Mouse (Mus musculus): ENCODE data around the gene 1700123K08Rik. TPM values are rescaled to one million over a fixed set of nuclear protein-coding genes. Genes with fewer than 3 reads are reported as not detected.
"Not testable (repeated sequence)": the region's sequence is repeated elsewhere in the genome, so short reads cannot be mapped to it uniquely, and the experiment has no call there.

The 1700123K08Rik gene
- polyA plus RNA-seq (2014; fragmentation: Nextera tagmentation; extraction: Ambion mirVana) = not detected in 2 replicates

DNA sequence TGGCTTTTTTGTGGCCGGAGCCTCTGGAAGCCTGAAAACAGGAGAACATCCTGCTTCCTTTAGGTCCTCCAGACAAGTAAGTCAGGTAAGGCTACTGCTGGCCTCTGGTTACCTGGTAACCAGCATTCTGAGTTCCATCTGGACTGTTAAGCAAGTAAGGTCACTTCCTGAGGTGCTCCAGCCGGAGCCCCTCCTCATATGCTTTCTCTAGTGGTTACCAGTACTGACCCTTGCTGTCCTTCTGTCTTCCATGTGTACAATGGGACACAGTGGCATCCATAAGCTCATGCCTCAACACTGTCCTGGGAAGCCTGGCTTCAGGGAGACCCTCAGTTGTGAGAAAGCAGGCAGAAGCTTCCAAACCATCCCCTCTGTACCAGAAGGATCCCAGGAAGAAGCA is at the start of gene 1700123K08Rik:
1700123K08Rik (minus strand) TSS at position 101 of the 400 bp plus-strand sequence.
- not testable (repeated sequence) for H3K9ac ChIP-seq (ENCODE audit: low read length); H3K36me3 ChIP-seq (ENCODE audit: control insufficient read depth, insufficient read depth, low read length); ATAC-seq (ENCODE audit: insufficient read depth, low FRiP score, low TSS enrichment); H3K4me3 ChIP-seq (ENCODE audit: low read depth, low read length); H3K27ac ChIP-seq (ENCODE audit: low read depth, low read length); H3K27me3 ChIP-seq (ENCODE audit: control insufficient read depth, insufficient read depth, low read length); H3K4me1 ChIP-seq (ENCODE audit: control insufficient read depth, insufficient read depth, low read length); DNase-seq (ENCODE audit: low spot score); H3K9me3 ChIP-seq (ENCODE audit: control insufficient read depth, low read length); H3K4me2 ChIP-seq (ENCODE audit: low read depth)
- 87% methylated on average over 2 of the region's 2 CpGs for WGBS

DNA sequence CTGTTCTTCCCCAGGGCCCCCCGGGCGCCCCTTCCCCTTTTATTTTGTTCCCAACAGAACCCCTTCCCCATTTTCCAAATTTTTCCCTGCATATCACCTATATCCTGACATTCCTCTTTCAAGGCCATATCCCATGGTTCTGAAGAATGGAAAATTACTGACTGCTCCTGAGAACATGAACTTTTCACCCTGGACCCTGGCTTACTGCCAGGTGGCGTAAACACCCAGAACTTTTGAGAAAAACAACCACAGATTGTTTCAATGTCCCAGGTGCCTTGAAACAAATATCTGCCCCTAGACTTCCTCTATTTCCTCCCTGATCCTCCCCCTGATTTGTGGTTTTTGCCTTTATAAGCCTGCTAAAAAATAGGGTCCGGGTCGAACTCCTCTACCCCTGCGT is 22.9 kb upstream of the 1700123K08Rik start:
- Histone ChIP-seq H3K4me1 (ENCODE audit: control insufficient read depth, insufficient read depth, low read length) (no peaks in the 10 kb centered on the region), H3K9ac (ENCODE audit: low read length) (no peak overlapping the region), H3K4me3 (ENCODE audit: low read depth, low read length) (no peak overlapping the region), H3K27ac (ENCODE audit: low read depth, low read length) (no peak overlapping the region), H3K36me3 (ENCODE audit: control insufficient read depth, insufficient read depth, low read length) (no peaks in the 10 kb centered on the region), H3K9me3 (ENCODE audit: control insufficient read depth, low read length) (peaks cover 3% of the 10 kb centered on the region; the same call in 1 of the 2 replicates), H3K4me2 (ENCODE audit: low read depth) (no peak overlapping the region), H3K27me3 (ENCODE audit: control insufficient read depth, insufficient read depth, low read length) (no peaks in the 10 kb centered on the region)
- 97% methylated on average over 6 of the region's 6 CpGs for WGBS
- ATAC-seq (ENCODE audit: insufficient read depth, low FRiP score, low TSS enrichment) (no peak), DNase-seq (ENCODE audit: low spot score) (no peak)

DNA sequence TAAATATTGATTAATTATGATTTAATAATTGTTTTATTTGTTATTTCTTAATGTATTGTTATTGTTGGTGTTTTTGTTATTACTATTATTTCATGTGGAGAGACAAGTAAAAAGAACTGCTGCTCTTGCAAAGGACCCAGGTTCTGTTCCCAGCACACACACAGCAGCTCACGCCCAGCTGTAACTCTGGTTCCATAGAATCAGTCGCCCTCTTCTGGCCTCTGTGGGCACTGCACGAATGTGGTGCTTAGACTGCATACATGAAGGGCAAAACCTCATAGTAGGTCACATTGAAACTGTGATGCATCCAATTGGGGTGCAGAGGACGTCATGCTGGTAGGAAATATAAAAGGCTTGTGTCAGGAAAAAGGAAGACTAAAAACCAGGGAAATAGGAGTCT is 7.1 kb upstream of the 1700123K08Rik start:
- no peak overlapping the region for H3K9ac ChIP-seq (ENCODE audit: low read length)
- no peaks in the 10 kb centered on the region for H3K4me1 ChIP-seq (ENCODE audit: control insufficient read depth, insufficient read depth, low read length)
- H3K27me3 ChIP-seq (ENCODE audit: control insufficient read depth, insufficient read depth, low read length) = no peaks in the 10 kb centered on the region
- no peaks in the 10 kb centered on the region for H3K9me3 ChIP-seq (ENCODE audit: control insufficient read depth, low read length)
- no peaks in the 10 kb centered on the region for H3K36me3 ChIP-seq (ENCODE audit: control insufficient read depth, insufficient read depth, low read length)
- ATAC-seq (ENCODE audit: insufficient read depth, low FRiP score, low TSS enrichment) = no peak
- H3K27ac ChIP-seq (ENCODE audit: low read depth, low read length) = no peak overlapping the region
- 57% methylated on average over 4 of the region's 4 CpGs for WGBS
- peak; percentile 67 for DNase-seq (ENCODE audit: low spot score)
- no peak overlapping the region for H3K4me3 ChIP-seq (ENCODE audit: low read depth, low read length)
- no peak overlapping the region for H3K4me2 ChIP-seq (ENCODE audit: low read depth)

DNA sequence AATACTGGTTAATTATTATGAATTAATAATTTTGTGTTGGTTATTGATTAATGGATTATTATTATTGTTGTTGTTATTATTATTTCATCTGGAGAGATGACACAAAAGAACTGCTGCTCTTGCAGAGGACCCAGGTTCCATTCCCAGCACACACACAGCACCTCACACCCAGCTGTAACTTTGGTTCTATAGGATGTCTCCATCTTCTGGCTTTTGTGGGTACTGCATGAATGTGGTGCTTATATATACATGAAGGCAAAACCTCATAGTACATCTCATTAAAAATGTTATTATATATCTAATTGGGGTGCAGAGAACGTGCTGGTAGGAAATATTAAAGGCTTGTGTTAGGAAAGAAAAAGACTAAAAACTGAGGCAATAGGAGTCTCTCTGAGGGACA is 11.8 kb downstream of the 1700123K08Rik start:
- ATAC-seq (ENCODE audit: insufficient read depth, low FRiP score, low TSS enrichment) = no peak
- DNase-seq (ENCODE audit: low spot score) = no peak
- 62% methylated on average over 1 of the region's 1 CpGs for WGBS

DNA sequence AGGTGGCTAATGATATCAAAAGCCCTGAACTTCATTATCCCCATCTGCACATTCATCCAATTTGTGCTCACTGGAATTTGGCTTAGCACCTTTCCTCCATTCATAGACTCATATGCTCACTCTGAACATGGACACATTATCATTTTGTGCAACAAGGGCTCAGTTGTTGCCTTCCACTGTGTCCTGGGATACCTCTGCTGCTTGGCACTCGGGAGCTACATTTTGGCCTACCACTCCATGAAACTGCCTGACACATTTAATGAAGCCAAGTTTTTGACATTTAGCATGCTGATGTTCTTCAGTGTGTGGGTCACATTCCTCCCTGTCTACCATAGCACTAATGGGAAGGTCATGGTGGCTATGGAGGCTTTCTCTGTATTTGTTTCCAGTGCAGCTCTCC is 32.0 kb downstream of the 1700123K08Rik start:
- H3K4me1 ChIP-seq (ENCODE audit: control insufficient read depth, insufficient read depth, low read length) = no peaks in the 10 kb centered on the region
- no peaks in the 10 kb centered on the region for H3K27me3 ChIP-seq (ENCODE audit: control insufficient read depth, insufficient read depth, low read length)
- DNase-seq (ENCODE audit: low spot score) (no peak), ATAC-seq (ENCODE audit: insufficient read depth, low FRiP score, low TSS enrichment) (no peak)
- no peak overlapping the region for H3K4me2 ChIP-seq (ENCODE audit: low read depth)
- H3K27ac ChIP-seq (ENCODE audit: low read depth, low read length) = no peak overlapping the region
- no peaks in the 10 kb centered on the region for H3K36me3 ChIP-seq (ENCODE audit: control insufficient read depth, insufficient read depth, low read length)
- no peak overlapping the region for H3K9ac ChIP-seq (ENCODE audit: low read length)
- 81% methylated on average over 1 of the region's 1 CpGs for WGBS
- no peak overlapping the region for H3K4me3 ChIP-seq (ENCODE audit: low read depth, low read length)
- no peaks in the 10 kb centered on the region for H3K9me3 ChIP-seq (ENCODE audit: control insufficient read depth, low read length)

More for the DNA sequence above, 11.8 kb downstream of the 1700123K08Rik start:
- Histone ChIP-seq H3K4me3 (ENCODE audit: low read depth, low read length) (no peak overlapping the region), H3K36me3 (ENCODE audit: control insufficient read depth, insufficient read depth, low read length) (no peaks in the 10 kb centered on the region), H3K9ac (ENCODE audit: low read length) (no peak overlapping the region), H3K27ac (ENCODE audit: low read depth, low read length) (no peak overlapping the region), H3K27me3 (ENCODE audit: control insufficient read depth, insufficient read depth, low read length) (no peaks in the 10 kb centered on the region), H3K9me3 (ENCODE audit: control insufficient read depth, low read length) (no peaks in the 10 kb centered on the region), H3K4me2 (ENCODE audit: low read depth) (no peak overlapping the region), H3K4me1 (ENCODE audit: control insufficient read depth, insufficient read depth, low read length) (no peaks in the 10 kb centered on the region)

Small RNA genes within 50 kb of the gene (microRNA-seq; reads per million reads assigned to microRNA genes)
- gene Gm24082 = not detected

Other genes starting within 250 kb of the 1700123K08Rik start
- 0.29 TPM in 1 of 2 replicates, not detected in the other for gene Pvrig, start 222.8 kb downstream of the 1700123K08Rik start, polyA plus RNA-seq (2014; fragmentation: Nextera tagmentation; extraction: Ambion mirVana)
- gene Zfp157, start 123.2 kb downstream of the 1700123K08Rik start, polyA plus RNA-seq (2014; fragmentation: Nextera tagmentation; extraction: Ambion mirVana) = 48.4 and 52.9 TPM in 2 replicates
- 84.8 and 86.8 TPM in 2 replicates for gene Zfp68, start 55.0 kb upstream of the 1700123K08Rik start, polyA plus RNA-seq (2014; fragmentation: Nextera tagmentation; extraction: Ambion mirVana)
- 13.1 and 14.9 TPM in 2 replicates for gene A430033K04Rik, start 58.1 kb upstream of the 1700123K08Rik start, polyA plus RNA-seq (2014; fragmentation: Nextera tagmentation; extraction: Ambion mirVana)
- gene Fam20c, start 189.8 kb upstream of the 1700123K08Rik start, polyA plus RNA-seq (2014; fragmentation: Nextera tagmentation; extraction: Ambion mirVana) = 25.5 and 28.2 TPM in 2 replicates

All from neural tube, embryonic 11.5 days (tissue).